16 mouse cellular contexts compared by ENCODE assay signal in genomic region chr7:65419012-65419411, GRCm38 (mm10).
DNase-seq lines count a peak whose midpoint lies in the region; ATAC-seq and TF ChIP-seq lines count a peak whose summit lies in the region.
"Had no signal": no experiment of that assay in that cellular context is flagged by ENCODE, and none has a peak within 500 bp of the region (broad histone marks: within the 10 kb centered on the region; RNA-seq: fewer than 3 reads in every experiment).

No protein-coding gene starts in this region.

- no peak overlapping the region for H3K4me2 ChIP-seq in kidney, embryonic 15.5 days
- H3K4me2 ChIP-seq in kidney, embryonic 14.5 days (replicated peaks; ENCODE audit: low read depth, low read length): no peak overlapping the region
- no peak overlapping the region for H3K4me2 ChIP-seq in lung, postnatal 0 days (replicated peaks; ENCODE audit: low read depth, low read length)
- H3K4me2 ChIP-seq: embryonic facial prominence, embryonic 12.5 days; forebrain, embryonic 15.5 days; hindbrain, embryonic 13.5 days had no signal

- ATAC-seq in kidney, embryonic 15.5 days (replicated peaks; ENCODE audit: low FRiP score): no peak
- ATAC-seq in kidney, embryonic 14.5 days (ENCODE audit: low FRiP score, low TSS enrichment): no peak
- ATAC-seq in lung, postnatal 0 days: no peak
- ATAC-seq in frontal cortex, adult (ENCODE audit: low TSS enrichment): no peak
- ATAC-seq: forebrain, embryonic 15.5 days; hindbrain, postnatal 0 days had no signal

- H3K9ac ChIP-seq in kidney, embryonic 15.5 days: no peak overlapping the region
- no peak overlapping the region for H3K9ac ChIP-seq in kidney, embryonic 14.5 days (ENCODE audit: low read depth, low read length)
- H3K9ac ChIP-seq in lung, postnatal 0 days (replicated peaks; ENCODE audit: low read depth): no peak overlapping the region
- H3K9ac ChIP-seq: embryonic facial prominence, embryonic 12.5 days; forebrain, embryonic 15.5 days; hindbrain, embryonic 13.5 days had no signal

- no peaks in the 10 kb centered on the region for H3K9me3 ChIP-seq in kidney, embryonic 15.5 days (replicated peaks)
- H3K9me3 ChIP-seq in kidney, embryonic 14.5 days (ENCODE audit: control insufficient read depth, low read length): no peaks in the 10 kb centered on the region
- no peaks in the 10 kb centered on the region for H3K9me3 ChIP-seq in lung, postnatal 0 days (ENCODE audit: low read length)
- H3K9me3 ChIP-seq: embryonic facial prominence, embryonic 12.5 days; forebrain, embryonic 15.5 days; heart, embryonic 10.5 days; hindbrain, embryonic 13.5 days had no signal

- TF ChIP-seq CTCF in lung, postnatal 0 days (IDR thresholded peaks at IDR 0.05): no peak

- TF ChIP-seq EP300 in lung, postnatal 0 days (IDR thresholded peaks at IDR 0.05): no peak

- H3K4me1 ChIP-seq in kidney, embryonic 15.5 days: peaks cover 68% of the 10 kb centered on the region
- peaks cover 35% of the 10 kb centered on the region for H3K4me1 ChIP-seq in kidney, embryonic 14.5 days (ENCODE audit: control insufficient read depth, insufficient read depth, low read length)
- peaks cover 19% of the 10 kb centered on the region; the same call in 1 of the 2 replicates for H3K4me1 ChIP-seq in lung, postnatal 0 days (ENCODE audit: insufficient read depth, low read depth, low read length)

- H3K4me3 ChIP-seq in kidney, embryonic 15.5 days (replicated peaks): no peak overlapping the region
- no peak overlapping the region for H3K4me3 ChIP-seq in kidney, embryonic 14.5 days (ENCODE audit: low read length)
- no peak overlapping the region for H3K4me3 ChIP-seq in lung, postnatal 0 days (ENCODE audit: low read depth, low read length)
- H3K4me3 ChIP-seq: embryonic facial prominence, embryonic 12.5 days; forebrain, embryonic 15.5 days; heart, embryonic 10.5 days; hindbrain, embryonic 13.5 days had no signal

- DNase-seq in kidney, postnatal 36 days: peak; percentile 15 to 21
- no peak for DNase-seq in kidney, adult 8-10 months
- DNase-seq in lung, postnatal 0 days (ENCODE audit: low spot score): no peak
- no peak for DNase-seq in lung, postnatal 36 days
- DNase-seq: adrenal gland, adult 2 months; cerebellum, adult 11-12 months; gastrocnemius, postnatal 25 days; heart, postnatal 4 days had no signal

- no peaks in the 10 kb centered on the region for H3K36me3 ChIP-seq in kidney, embryonic 15.5 days
- H3K36me3 ChIP-seq in kidney, embryonic 14.5 days (ENCODE audit: control insufficient read depth, insufficient read depth, low read length): no peaks in the 10 kb centered on the region
- H3K36me3 ChIP-seq in lung, postnatal 0 days (ENCODE audit: insufficient read depth, low read length): no peaks in the 10 kb centered on the region
- H3K36me3 ChIP-seq: embryonic facial prominence, embryonic 12.5 days; forebrain, embryonic 15.5 days; heart, embryonic 10.5 days; hindbrain, embryonic 13.5 days had no signal

- 59% methylated on average over 3 of the region's 3 CpGs for WGBS in kidney, embryonic 15.5 days
- WGBS in kidney, embryonic 14.5 days: 48% methylated on average over 3 of the region's 3 CpGs
- WGBS in lung, postnatal 0 days: 54% methylated on average over 3 of the region's 3 CpGs

- H3K27me3 ChIP-seq in kidney, embryonic 15.5 days: no peaks in the 10 kb centered on the region
- H3K27me3 ChIP-seq in kidney, embryonic 14.5 days (ENCODE audit: control insufficient read depth, insufficient read depth, low read length): no peaks in the 10 kb centered on the region
- H3K27me3 ChIP-seq in lung, postnatal 0 days (replicated peaks; ENCODE audit: insufficient read depth, low read length): no peaks in the 10 kb centered on the region
- H3K27me3 ChIP-seq: embryonic facial prominence, embryonic 12.5 days; forebrain, embryonic 15.5 days; hindbrain, embryonic 13.5 days had no signal

- 0 out of 2 replicates have a peak overlapping the region, but pooled peaks have one; percentile 20 for H3K27ac ChIP-seq in kidney, embryonic 15.5 days
- no peak overlapping the region for H3K27ac ChIP-seq in kidney, embryonic 14.5 days (ENCODE audit: low read depth, low read length)
- peak overlapping the region; percentile 34 for H3K27ac ChIP-seq in lung, postnatal 0 days (ENCODE audit: low read length)
- H3K27ac ChIP-seq: embryonic facial prominence, embryonic 12.5 days; hindbrain, embryonic 13.5 days had no signal

Comparison
In these comparisons a context has a peak if more than half of its experiments do, and no peak if none do; other contexts are left out.
1. DNase-seq: peak in kidney, postnatal 36 days (2 of 2); none in kidney, adult 8-10 months (0 of 2), lung, postnatal 0 days (single experiment) and lung, postnatal 36 days (single experiment).